Mouse (Mus musculus): ENCODE results near the gene Siglece.
"Not testable (repeated sequence)": the region's sequence is repeated elsewhere in the genome, so short reads cannot be mapped to it uniquely, and the experiment has no call there.

Gene Siglece

DNA sequence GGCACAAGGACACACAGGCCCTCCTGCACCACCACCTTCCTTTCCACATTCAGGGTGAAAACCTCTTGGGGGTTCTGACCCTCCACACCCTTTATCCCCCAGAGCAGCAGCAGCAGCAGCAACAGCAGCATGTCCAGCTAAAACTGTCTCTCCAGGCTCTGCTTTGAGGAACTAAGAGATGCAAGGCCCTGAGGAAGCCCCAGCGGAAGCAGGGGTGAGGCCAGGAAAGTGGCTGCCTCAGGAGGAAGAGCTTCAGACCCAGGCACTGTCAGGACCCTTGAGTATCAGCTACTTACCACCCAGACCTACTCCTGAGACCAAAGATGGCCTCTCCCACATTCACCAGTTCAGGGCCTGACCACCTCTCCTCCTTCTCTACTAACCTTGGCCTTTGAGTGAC lies at the start of gene Siglece:
TSS of gene Siglece (minus strand) at position 160 of the 400 bp plus-strand sequence.
- no peak for DNase-seq (ENCODE audit: low read depth, low spot score)

DNA sequence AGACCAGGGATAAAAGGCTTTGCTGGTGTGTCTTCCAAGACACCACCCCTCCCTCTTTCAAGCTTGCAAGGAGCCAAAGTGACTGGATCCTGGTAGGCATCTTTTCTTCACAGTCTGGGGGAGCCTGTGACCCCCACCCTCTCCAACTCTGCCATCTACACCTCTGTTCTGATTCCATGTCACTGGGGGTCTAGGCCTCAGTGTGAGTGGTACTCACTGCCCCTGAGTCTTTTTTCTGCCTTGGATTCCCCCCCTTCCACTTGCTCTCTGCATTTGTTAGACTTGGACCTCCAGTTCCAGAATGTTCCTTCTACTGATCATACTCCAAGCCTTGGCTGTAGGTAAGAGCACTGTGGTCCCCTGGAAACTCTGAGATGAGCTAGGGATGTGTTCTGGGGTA lies 30.2 kb upstream of the Siglece start, which contains the start of gene Klk14:
TSS of gene Klk14 (plus strand) at position 301 of the 400 bp plus-strand sequence.
- DNase-seq (ENCODE audit: low read depth, low spot score), result no peak

DNA sequence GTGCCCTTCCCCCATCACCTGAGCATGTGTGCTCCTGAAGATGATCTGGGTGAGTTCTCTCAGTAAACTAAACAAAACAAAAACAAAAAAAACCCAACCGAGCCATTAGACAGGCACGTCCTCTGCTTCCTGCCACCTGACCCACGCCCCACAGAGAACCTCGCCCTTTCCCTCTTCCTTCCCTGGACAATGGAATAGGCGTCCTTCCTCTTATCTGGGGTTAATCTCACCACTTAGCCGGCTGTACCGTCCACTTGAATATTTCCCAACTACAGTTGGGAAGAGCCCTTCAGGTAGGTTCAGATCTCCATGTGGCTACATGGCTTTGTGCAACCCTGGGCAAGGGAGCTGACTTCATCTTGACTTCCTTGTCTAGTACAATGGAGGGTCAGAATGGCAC lies 25.1 kb upstream of the Siglece start:
- DNase-seq (ENCODE audit: low read depth, low spot score), result no peak

DNA sequence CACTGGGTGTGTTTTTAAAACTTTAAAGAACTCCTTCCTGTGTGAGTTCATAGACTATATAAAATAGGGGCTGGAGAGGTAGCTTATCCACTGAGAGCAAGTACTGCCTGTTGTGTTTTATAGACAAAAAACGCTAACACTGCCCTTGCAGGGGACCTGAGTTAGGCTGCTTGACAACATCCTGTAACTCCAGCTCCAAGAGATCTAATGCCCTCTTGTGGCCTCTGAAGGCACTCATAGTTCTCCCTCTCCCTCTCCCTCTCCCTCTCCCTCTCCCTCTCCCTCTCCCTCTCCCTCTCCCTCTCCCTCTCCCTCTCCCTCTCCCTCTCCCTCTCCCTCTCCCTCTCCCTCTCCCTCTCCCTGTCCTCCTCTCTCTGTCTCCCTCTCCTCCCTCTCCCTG lies 22.6 kb upstream of the Siglece start:
- DNase-seq (ENCODE audit: low read depth, low spot score), result peak; percentile 36

DNA sequence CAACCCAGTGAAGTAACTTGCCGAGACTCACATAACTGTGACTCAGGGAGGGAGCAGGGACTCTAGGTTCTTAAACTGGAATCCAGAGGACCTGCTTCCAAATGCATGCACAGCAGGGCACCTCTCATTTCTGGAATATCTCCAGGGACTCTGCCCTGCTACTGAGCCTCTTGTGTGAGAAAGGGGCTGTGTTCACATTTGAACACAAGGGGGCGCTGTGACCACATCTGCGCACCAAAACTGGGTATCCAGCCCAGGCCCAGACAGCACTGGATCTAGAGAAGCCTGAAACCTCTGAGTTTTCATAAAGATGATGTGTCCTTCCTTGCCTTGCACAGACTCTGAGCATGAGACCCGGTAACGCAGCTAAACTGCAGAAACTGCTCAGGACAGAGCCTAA lies 21.0 kb upstream of the Siglece start:
- DNase-seq (ENCODE audit: low read depth, low spot score), result peak; percentile 77

DNA sequence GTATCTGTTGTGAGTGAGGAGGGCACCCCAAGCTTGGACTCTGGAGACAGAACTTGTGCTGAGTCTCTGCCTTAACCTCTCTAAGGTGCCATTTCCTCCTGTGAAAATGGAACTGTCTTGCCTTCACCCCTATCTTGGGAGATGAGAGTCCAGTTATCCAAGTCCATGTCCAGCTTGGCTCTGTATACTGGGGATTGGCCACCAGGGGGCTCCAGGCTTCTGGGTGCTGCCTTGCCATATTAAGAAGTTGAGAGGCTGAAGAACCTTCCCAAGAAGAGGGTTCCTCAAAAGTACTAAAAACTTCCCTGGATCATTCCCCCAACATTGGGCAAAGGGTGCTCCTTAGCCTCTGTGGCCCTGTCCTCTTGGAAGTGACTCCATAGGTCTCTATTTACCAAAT lies 18.6 kb upstream of the Siglece start:
- DNase-seq (ENCODE audit: low read depth, low spot score), result peak; percentile 69

DNA sequence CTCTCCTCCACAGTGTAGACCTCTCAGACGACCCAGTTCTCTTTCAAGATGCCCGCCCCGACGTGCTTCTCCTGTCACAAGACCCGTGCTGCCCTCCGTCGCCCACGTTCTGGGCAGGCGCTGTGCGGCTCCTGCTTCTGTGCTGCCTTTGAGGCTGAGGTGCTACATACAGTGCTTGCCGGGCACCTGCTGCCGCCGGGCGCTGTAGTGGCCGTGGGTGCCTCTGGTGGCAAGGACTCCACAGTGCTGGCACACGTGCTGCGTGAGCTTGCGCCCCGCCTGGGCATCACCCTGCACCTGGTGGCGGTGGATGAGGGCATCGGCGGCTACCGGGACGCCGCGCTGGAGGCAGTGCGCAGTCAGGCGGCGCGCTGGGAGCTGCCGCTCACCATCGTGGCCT lies 15.1 kb upstream of the Siglece start:
- no peak for DNase-seq (ENCODE audit: low read depth, low spot score)

DNA sequence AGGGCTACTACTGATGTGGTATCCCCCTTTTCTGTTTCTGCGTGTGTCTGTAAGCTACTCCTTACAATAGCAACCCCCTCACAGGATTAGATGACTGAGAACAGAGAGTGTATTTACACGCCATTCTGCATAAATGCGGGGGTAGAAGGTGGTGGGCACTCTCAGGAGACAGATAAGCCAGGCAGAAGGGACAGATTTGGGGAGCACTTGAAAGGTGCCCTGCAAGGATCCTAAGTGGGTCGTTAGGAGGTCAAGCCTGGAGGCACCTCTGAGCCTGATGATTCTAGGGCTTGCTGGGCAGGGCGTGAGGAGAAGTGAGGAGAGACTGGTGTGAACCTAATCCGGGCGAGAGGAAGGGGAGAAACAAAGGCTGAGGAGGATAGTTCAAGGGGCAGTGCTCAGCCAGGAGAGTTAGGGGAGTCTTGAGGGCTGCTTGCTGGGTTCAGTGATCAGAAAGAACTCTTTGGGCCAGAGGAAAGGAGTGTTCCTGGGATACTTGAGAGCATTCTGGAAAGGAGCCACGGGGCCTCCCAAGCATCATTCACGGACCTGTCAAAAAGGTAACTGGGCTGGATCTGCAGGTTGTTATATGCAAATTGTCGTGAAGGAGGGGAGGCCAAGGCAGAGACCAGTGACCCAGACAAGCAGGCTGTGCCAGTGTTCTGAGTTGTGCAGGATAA lies 12.8 kb upstream of the Siglece start:
- peak; percentile 8 for DNase-seq (ENCODE audit: low read depth, low spot score)

DNA sequence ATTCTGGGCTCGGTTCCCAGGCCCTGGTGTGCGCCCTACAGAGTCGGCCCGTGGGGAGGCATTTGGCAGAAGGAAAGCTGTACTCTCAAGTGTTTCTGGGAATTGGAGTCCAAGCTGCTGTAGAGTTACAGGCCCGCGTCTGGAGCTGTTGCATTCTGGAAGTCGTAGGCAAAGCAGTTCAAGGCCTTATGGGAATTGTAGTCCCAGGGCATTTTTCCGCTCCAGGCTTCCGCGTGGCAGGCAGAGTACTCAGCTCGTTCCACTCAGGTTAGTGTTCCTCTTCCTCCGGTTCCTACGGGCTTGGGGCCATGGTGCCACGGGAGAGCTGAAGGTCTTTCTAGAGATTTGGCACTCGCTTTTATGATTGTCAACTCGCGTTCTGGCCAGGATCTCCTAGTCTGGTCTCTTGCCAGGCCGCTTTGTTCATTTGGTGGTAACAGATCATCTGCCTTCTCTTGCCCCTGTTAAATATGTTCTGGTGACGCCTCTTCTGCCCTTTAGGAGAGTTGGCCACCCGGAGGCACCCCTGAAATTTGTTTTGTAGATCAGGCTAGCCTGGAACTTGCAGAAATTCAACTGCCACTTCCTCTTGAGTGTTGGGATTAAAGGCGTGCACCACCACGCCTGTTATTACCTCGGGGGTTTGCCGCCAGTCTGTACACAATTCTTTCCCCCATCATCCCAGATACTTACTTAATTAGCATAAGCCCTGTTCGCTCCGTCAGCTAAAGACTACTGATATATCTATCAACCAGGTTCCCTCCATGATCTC lies 12.0 kb upstream of the Siglece start, which contains the start of gene Ctu1:
TSS of gene Ctu1 (plus strand) at position 208 of the 772 bp plus-strand sequence.
- peak; percentile 98 for DNase-seq (ENCODE audit: low read depth, low spot score)

DNA sequence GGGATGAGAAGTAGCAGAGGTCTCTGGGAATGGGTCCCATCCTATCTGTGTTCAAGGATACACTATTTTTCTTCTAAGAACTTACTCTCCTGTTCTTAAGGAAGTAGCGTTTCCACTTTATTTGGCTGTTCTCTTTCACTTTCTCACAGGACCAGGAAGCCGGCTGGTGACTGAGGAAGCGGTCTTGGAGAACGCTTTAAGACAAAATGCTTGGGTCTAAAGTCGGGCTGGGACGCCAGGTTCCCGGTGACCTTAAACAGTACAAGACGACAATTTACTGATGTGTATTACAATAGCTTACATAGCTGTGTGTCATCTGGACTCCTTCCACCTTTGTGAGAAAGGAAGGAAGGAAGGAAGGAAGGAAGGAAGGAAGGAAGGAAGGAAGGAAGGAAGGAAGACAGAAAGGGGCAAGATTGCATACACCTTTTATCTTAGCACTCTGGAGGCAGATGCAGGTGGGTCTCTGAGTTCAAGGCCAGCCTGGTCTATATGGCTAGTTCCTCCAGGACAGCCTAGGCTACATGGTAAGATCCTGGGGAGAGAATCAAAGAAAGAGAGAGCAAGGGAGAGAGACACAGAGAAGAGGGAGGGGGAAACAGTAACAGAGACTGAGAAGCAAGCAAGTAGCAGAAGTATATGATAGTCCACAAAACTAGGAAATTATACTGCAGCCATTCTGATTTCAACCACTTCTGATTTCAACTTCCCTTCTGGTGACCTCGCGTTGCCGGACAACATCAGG lies 11.3 kb upstream of the Siglece start:
- DNase-seq (ENCODE audit: low read depth, low spot score), result no peak

DNA sequence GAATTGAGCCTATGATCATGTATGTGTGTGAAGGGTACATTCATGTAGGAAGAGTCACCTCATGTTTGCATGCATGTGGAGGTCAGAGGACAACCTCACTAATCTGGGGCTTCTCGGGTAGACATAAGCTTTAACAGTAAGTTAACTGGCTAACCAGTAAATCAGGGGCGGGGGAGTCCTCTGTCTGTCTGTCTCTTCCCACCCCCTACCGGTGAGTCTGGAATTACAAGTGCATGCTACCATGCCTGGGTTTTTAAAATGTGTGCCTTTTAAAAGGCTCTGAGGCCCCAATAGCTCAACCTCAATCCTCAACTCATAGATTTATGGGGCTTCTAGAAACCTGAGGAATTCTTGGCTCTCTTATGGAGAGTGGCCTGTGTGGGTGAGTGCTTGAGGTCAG lies 8.6 kb upstream of the Siglece start:
- peak; percentile 41 for DNase-seq (ENCODE audit: low read depth, low spot score)

DNA sequence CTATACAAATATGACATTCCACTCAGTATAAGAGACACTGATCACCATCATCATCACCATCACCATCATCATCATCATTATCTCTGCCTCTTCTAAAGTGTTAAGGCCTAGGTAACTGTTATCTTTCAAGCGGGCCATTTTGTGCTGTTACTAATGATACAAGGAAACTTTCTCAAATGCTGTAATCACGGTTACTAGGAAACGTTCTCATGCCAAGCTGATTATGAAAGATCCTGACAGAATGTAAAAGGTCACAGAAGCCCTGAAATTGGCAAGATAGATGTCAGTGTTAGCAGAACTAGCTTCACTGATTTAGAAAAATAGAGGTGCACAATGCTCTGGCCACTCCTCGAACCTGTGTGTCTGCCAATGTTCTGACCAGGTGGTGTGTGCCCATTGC lies 7.3 kb upstream of the Siglece start:
- not testable (repeated sequence) for DNase-seq (ENCODE audit: low read depth, low spot score)

DNA sequence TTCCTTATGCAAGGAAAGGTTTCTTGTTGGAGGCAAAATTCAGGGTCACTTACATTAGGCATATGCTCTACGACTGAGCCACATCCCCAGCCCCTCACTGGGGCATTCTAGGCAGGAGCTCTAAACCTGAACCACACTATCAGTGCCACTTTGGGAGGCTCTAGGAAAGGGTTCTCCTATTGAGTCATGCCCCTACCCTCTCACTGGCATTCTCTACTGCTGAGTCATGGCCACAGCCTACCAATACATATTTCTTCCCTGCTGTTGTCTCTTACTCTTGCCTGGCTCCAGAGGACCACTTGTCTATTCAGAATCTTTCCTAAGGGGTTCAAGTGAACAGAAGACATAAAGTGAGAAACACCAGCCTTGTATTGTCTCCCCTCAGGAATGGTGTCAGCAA lies 2.8 kb upstream of the Siglece start:
- DNase-seq (ENCODE audit: low read depth, low spot score), result peak; percentile 89

DNA sequence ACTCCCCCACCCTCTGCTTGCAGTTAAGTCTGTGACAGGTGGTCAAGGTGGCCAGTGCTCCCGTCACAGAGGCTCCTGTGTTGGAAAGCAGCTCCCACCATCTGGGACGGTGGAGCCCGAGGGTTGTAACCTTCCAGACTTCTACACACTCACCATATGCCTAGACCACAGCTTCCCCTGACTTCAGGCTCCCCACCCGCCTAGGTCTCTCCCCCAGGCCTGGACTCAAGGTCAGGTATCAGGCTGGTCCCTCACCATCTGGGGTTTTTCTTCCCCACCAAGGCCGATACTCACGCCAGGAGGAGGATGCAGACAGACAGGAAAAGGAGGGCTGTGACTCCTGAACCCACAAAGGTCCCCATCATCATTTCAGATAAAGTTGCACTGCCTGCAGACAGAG lies 3.7 kb downstream of the Siglece start:
- no peak for DNase-seq (ENCODE audit: low read depth, low spot score)

DNA sequence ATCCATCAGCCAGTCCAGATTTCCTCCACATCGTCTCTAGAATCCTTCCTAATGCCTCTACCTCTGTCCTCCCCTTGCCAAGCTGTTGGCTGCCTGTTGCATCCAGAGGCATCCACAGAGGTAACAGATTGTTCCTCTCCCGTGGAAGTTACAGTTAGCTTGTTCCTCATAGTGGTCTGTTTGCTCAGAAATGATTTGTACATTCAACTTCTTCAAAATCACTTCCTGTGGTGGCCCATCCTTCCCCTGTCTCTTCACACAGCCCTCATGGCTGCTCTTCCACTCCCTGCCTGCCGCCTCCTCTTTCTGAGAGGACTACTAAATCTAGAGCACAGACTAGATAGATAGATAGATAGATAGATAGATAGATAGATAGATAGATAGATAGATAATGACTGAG lies 5.4 kb downstream of the Siglece start:
- no peak for DNase-seq (ENCODE audit: low read depth, low spot score)

DNA sequence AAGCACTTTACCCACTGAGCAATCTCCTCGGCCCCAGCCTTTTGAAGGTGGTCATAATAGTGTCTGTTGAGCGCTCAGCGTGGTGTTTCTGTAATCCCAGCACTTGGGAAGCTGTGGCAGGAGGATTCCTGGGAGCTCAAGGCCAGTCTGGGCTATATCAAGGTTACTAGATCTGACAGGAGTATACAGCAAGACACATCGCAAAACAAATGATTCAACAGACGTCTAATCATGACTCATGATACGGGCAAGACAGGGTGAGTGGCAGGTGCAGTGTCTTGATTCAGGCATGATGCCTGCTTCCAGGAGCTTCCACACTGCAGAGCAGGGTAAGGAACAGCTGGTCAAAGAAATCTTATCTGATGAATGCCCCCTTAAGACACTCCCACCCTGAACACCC lies 7.3 kb downstream of the Siglece start:
- DNase-seq (ENCODE audit: low read depth, low spot score), result no peak

DNA sequence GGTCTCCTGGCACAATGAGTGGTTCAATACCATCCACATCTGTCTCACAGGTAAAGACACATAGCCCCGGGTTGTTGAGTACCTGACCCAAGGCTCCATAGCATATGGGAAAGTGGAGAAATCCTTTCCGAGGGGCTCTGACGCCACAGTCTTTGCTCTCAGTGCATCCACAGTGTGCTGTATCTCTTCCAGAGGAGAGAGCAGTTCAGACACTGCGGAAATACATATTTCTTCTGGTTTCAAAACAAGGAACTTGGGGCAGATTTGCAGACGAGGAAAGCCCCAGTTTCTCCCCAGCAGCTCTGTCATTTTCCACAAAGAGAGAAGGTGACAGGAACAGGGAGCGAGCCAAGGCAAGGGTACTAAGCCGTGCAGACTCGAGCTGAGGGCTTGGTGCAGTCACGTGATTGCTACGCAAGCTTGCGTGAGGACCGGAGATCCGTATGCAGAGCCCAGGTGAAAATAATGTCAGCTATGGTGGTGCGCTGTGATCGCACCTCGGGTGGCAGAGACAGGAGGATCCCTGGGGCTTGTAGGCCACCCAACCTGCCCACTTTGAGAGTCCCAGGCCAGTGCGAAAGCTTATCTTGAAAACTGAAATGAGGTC lies 16.8 kb downstream of the Siglece start:
- no peak for DNase-seq (ENCODE audit: low read depth, low spot score)

DNA sequence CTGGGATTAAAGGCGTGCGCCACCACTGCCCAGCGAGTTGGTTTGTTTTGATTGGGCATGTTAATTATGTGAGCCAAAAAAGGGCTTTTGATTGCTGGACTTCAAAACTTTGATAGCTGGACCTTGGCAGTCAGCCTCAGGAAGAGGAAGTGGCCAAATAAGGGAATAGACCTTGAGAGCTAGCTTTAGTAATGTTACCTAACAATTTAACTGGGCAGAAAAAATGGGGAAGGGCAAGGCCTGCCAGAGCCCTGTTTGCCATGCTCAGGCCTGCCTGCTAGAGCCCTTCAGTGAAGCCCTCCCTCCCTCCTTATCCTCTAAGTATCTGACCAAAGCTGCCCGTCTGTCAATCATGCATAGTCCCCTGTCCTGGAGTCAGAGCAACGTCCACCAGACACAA lies 17.4 kb downstream of the Siglece start:
- DNase-seq (ENCODE audit: low read depth, low spot score), result no peak

DNA sequence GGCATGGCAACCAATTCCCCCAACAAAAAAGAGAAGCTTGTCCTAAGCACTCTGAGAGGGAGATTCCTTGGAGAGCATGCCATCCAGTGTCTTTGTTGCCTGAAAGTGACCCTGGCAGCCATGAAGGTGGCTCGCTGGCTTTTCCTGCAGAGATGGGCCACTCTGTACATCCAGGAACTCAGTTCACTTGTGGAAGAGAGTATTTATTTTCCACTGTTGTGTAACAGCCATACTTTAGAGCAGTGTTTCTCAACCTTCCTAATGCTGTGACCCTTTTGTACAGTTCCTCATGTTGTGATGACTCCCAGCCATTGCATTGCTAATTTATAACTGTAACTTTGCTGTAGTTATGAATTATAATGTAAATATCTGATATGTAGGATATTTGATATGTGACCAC lies 22.8 kb downstream of the Siglece start:
- no peak for DNase-seq (ENCODE audit: low read depth, low spot score)

DNA sequence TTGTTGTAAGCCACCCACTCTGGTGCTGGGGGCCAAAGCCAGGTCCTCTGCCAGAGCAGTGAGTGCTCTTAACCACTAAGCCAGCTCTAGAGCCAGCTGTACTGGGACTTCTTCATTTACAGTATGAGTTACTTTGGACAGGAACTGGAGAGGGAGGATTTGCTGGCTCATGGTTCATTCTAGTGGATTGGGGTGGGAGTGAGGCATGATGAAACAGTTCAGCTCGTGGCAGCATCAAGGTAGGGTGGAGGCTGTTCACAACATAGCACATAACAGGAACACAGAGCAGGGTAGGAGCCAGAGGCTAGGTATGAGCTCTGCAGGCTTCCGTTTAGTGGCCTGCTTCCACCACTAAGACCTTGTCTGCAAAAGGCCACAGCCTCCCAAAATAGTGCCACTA lies 23.8 kb downstream of the Siglece start:
- no peak for DNase-seq (ENCODE audit: low read depth, low spot score)

DNA sequence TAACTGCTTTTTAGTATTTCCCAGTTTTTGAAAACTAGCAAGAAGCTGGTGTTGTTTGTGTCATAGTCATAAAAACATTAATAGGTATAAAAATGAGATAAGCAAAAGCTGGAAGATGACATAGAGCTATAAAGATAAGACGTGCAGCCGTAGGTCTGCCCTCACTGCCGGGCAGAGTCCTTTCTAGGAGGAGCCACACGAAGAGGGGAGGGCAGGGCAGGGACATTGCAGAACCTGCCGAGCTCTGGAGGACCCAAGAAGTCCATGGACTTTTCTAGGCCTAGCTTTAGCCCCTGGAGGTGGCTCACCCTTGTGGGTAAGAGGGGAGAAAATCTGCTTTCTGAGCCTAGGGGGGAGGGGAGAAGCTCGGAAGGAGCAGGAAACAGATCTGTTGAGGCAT lies 25.5 kb downstream of the Siglece start, which contains the start of gene Ceacam18:
TSS of gene Ceacam18 (plus strand) at position 208 of the 400 bp plus-strand sequence.
- DNase-seq (ENCODE audit: low read depth, low spot score), result no peak

DNA sequence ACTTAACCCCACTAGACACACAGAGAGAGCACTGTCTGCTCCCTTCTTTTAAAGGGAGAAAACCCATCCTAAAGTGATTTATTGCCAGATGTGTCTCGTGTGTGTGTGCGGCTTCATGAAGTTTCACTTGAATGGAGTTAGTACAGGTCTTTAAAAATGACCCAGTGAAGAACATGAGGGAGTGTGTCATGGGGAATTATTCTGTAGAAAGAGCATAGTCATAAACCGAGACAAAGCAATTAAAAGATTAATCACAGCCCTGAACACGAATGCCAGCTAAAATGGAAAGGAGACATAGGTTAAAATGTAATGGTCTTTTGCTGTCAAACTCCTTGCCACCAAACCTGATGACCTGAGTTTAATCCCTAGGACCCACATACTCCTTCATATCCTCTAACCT lies 26.0 kb downstream of the Siglece start:
- DNase-seq (ENCODE audit: low read depth, low spot score), result no peak

All from 3T3-L1 (cell line).